Mouse (Mus musculus) liver, adult 2 months (tissue): ENCODE results near the gene Asic4.

ENCODE experiments used
- CTCF ChIP-seq: fragments of 200-500 bp; IDR thresholded peaks from 2 replicates; pipeline ENCODE4 v1.5.1; 2011; ENCODE audit warnings: low read depth, low read length, control low read depth
- POLR2A ChIP-seq: fragments of 200-500 bp; IDR thresholded peaks from 2 replicates; pipeline ENCODE4 v1.6.1; 2011; ENCODE audit warnings: low read length, control low read depth; ENCODE audit not compliant: insufficient read depth; ENCODE audit errors: extremely low read depth

DNA sequence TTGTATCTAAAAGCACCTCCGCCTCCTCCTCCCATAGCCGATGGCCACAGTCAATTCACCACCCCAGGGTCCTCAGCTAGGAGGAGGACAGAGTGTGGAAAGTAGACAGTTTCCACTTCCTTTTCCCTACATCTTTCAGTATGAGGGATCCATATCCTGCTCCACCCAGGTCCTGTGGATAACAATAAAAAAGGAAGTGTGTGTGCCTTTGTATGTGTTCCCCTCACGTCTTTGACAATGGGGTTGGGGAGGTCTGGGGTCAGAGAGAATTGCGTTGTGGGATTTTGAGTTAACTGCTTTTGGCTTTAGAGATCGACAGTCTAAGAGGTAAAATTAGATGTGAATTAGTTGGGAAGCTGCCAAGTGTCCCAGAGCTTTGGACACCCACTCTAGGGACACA lies 59.9 kb downstream of the Asic4 start:
- no peak for TF ChIP-seq CTCF
- TF ChIP-seq POLR2A: no peak
